ENCODE assay signal across 11 mouse cellular contexts in genomic region chr17:84179026-84179972, GRCm38 (mm10). TPM values are rescaled to one million over a fixed set of nuclear protein-coding genes. Genes with fewer than 3 reads are reported as not detected.
A peak's percentile ranks its signal among the peaks of the same experiment; 100 is the strongest.
DNase-seq lines count a peak whose midpoint lies in the region; ATAC-seq lines count a peak whose summit lies in the region.
"Had no signal": no experiment of that assay in that cellular context is flagged by ENCODE, and none has a peak within 500 bp of the region (broad histone marks: within the 10 kb centered on the region; RNA-seq: fewer than 3 reads in every experiment).

No protein-coding gene starts in this region.

- H3K4me1 ChIP-seq in embryonic facial prominence, embryonic 10.5 days: peaks cover 45% of the 10 kb centered on the region
- H3K4me1 ChIP-seq in intestine, embryonic 15.5 days (replicated peaks): peaks cover 41% of the 10 kb centered on the region
- peaks cover 36% of the 10 kb centered on the region for H3K4me1 ChIP-seq in stomach, embryonic 15.5 days

- H3K4me2 ChIP-seq in intestine, embryonic 15.5 days (replicated peaks): no peak overlapping the region
- H3K4me2 ChIP-seq in stomach, embryonic 15.5 days: no peak overlapping the region
- H3K4me2 ChIP-seq: forebrain, embryonic 13.5 days; hindbrain, embryonic 15.5 days had no signal

- WGBS in embryonic facial prominence, embryonic 10.5 days: 86% methylated on average over 17 of the region's 17 CpGs
- 88% methylated on average over 17 of the region's 17 CpGs for WGBS in intestine, embryonic 15.5 days
- 89% methylated on average over 17 of the region's 17 CpGs for WGBS in stomach, embryonic 15.5 days

- no peaks in the 10 kb centered on the region for H3K27me3 ChIP-seq in embryonic facial prominence, embryonic 10.5 days (replicated peaks; ENCODE audit: low read depth, poor library complexity, severe bottlenecking)
- no peaks in the 10 kb centered on the region for H3K27me3 ChIP-seq in intestine, embryonic 15.5 days (replicated peaks)
- H3K27me3 ChIP-seq in stomach, embryonic 15.5 days (replicated peaks): no peaks in the 10 kb centered on the region
- H3K27me3 ChIP-seq: forebrain, embryonic 13.5 days had no signal

- peak overlapping the region; percentile 35 for H3K27ac ChIP-seq in embryonic facial prominence, embryonic 10.5 days (replicated peaks)
- peak overlapping the region; percentile 94 for H3K27ac ChIP-seq in intestine, embryonic 15.5 days
- H3K27ac ChIP-seq in stomach, embryonic 15.5 days: peak overlapping the region; percentile 93
- H3K27ac ChIP-seq: forebrain, embryonic 13.5 days; hindbrain, embryonic 15.5 days had no signal

- peaks cover 8% of the 10 kb centered on the region; the same call in 1 of the 2 replicates for H3K36me3 ChIP-seq in embryonic facial prominence, embryonic 10.5 days (replicated peaks)
- H3K36me3 ChIP-seq in intestine, embryonic 15.5 days: no peaks in the 10 kb centered on the region
- H3K36me3 ChIP-seq in stomach, embryonic 15.5 days: no peaks in the 10 kb centered on the region
- H3K36me3 ChIP-seq: hindbrain, embryonic 15.5 days had no signal

- H3K9me3 ChIP-seq in embryonic facial prominence, embryonic 10.5 days: peaks cover 6% of the 10 kb centered on the region
- no peaks in the 10 kb centered on the region for H3K9me3 ChIP-seq in intestine, embryonic 15.5 days
- H3K9me3 ChIP-seq in stomach, embryonic 15.5 days: no peaks in the 10 kb centered on the region
- H3K9me3 ChIP-seq: forebrain, embryonic 13.5 days; hindbrain, embryonic 15.5 days had no signal

- H3K9ac ChIP-seq in intestine, embryonic 15.5 days: no peak overlapping the region
- no peak overlapping the region for H3K9ac ChIP-seq in stomach, embryonic 15.5 days
- H3K9ac ChIP-seq: forebrain, embryonic 13.5 days; hindbrain, embryonic 15.5 days had no signal

- peak; percentile 15 for DNase-seq in kidney, postnatal 10 days
- DNase-seq in kidney, adult 9 months: no peak
- DNase-seq in embryonic facial prominence, embryonic 10.5 days (ENCODE audit: low spot score): peak; percentile 8
- DNase-seq in frontal cortex, postnatal 25 days (ENCODE audit: low spot score in 2 of 2): no peak
- DNase-seq in layer of hippocampus, adult 11-12 months (ENCODE audit: low spot score): no peak
- DNase-seq: cerebellum, adult 8-10 months; retina, postnatal 1 day had no signal

- H3K4me3 ChIP-seq in embryonic facial prominence, embryonic 10.5 days: no peak overlapping the region
- H3K4me3 ChIP-seq in intestine, embryonic 15.5 days (replicated peaks): no peak overlapping the region
- no peak overlapping the region for H3K4me3 ChIP-seq in stomach, embryonic 15.5 days (replicated peaks)
- H3K4me3 ChIP-seq: forebrain, embryonic 13.5 days; hindbrain, embryonic 15.5 days had no signal

- ATAC-seq in intestine, embryonic 15.5 days: no peak
- no peak for ATAC-seq in stomach, embryonic 15.5 days (ENCODE audit: insufficient read depth, low FRiP score, low read depth)
- ATAC-seq: forebrain, embryonic 13.5 days had no signal

RNA-seq across cellular contexts. Expression of gene Zfp36l2, which starts 8.4 kb away (rescaled TPM):
- polyA plus RNA-seq in embryonic facial prominence, embryonic 10.5 days (2016; fragmentation: Nextera tagmentation; extraction: Ambion mirVana): 10.8 and 12.0 TPM in 2 replicates
- 23.2 and 29.7 TPM in 2 replicates for polyA plus RNA-seq in intestine, embryonic 15.5 days (2015; fragmentation: Nextera tagmentation; extraction: Ambion mirVana)
- 24.6 and 25.7 TPM in 2 replicates for polyA plus RNA-seq in stomach, embryonic 15.5 days (2015; fragmentation: Nextera tagmentation; extraction: Ambion mirVana)

Comparison
In these comparisons a context has a peak if more than half of its experiments do, and no peak if none do; other contexts are left out.
1. DNase-seq: peak in kidney, postnatal 10 days (single experiment) and embryonic facial prominence, embryonic 10.5 days (single experiment); none in kidney, adult 9 months (single experiment), frontal cortex, postnatal 25 days (0 of 2) and layer of hippocampus, adult 11-12 months (single experiment).
2. H3K27ac ChIP-seq: peak in every context shown above with its lines; median percentile 94 in intestine, embryonic 15.5 days; 93 in stomach, embryonic 15.5 days; 35 in embryonic facial prominence, embryonic 10.5 days.